8 mouse cellular contexts compared by ENCODE assay signal in genomic region chr3:127161085-127161837, GRCm38 (mm10).
A peak's percentile ranks its signal among the peaks of the same experiment; 100 is the strongest.
DNase-seq lines count a peak whose midpoint lies in the region; ATAC-seq and TF ChIP-seq lines count a peak whose summit lies in the region.

No protein-coding gene starts in this region.

- H3K27ac ChIP-seq in kidney, embryonic 14.5 days (ENCODE audit: low read depth, low read length), result no peak overlapping the region
- H3K27ac ChIP-seq in cortical plate, adult 2 months (ENCODE audit: insufficient read depth, low read length), result peak overlapping the region; percentile 88
- H3K27ac ChIP-seq in hindbrain, embryonic 14.5 days, result peak overlapping the region; percentile 75

- ATAC-seq in kidney, embryonic 14.5 days (ENCODE audit: low FRiP score, low TSS enrichment), result peak; percentile 36; the same call in 1 of the 2 replicates
- no peak for ATAC-seq in hindbrain, embryonic 14.5 days (ENCODE audit: low FRiP score)
- ATAC-seq in erythroid progenitor cell, adult 5-6 weeks (replicated peaks; ENCODE audit: low FRiP score, poor library complexity, severe bottlenecking), result no peak

- H3K9ac ChIP-seq in kidney, embryonic 14.5 days (ENCODE audit: low read depth, low read length), result peak overlapping the region; percentile 31; the same call in 1 of the 2 replicates
- H3K9ac ChIP-seq in hindbrain, embryonic 14.5 days, result peak overlapping the region; percentile 69

- H3K4me1 ChIP-seq in kidney, embryonic 14.5 days (ENCODE audit: control insufficient read depth, insufficient read depth, low read length), result no peaks in the 10 kb centered on the region
- H3K4me1 ChIP-seq in cortical plate, adult 2 months (ENCODE audit: control insufficient read depth, insufficient read depth, low read length), result peaks cover 8% of the 10 kb centered on the region
- H3K4me1 ChIP-seq in hindbrain, embryonic 14.5 days (replicated peaks; ENCODE audit: control insufficient read depth, insufficient read depth, low read length), result peaks cover 18% of the 10 kb centered on the region

- no peak for TF ChIP-seq CTCF in cortical plate, adult 2 months (IDR thresholded peaks at IDR 0.05; ENCODE audit: extremely low read depth, insufficient read depth, low read length)

- TF ChIP-seq POLR2A in cortical plate, adult 2 months (IDR thresholded peaks at IDR 0.05; ENCODE audit: extremely low read depth, insufficient read depth, low read length), result 0 out of 2 replicates have a peak, but pooled peaks have one; percentile 38
- TF ChIP-seq POLR2A in myocyte (IDR thresholded peaks at IDR 0.05; ENCODE audit: insufficient read length, low read depth), result no peak

- peaks cover 19% of the 10 kb centered on the region; the same call in 1 of the 2 replicates for H3K27me3 ChIP-seq in kidney, embryonic 14.5 days (ENCODE audit: control insufficient read depth, insufficient read depth, low read length)
- H3K27me3 ChIP-seq in hindbrain, embryonic 14.5 days (ENCODE audit: control insufficient read depth, insufficient read depth, low read length), result no peaks in the 10 kb centered on the region
- H3K27me3 ChIP-seq in myocyte (ENCODE audit: control insufficient read depth, insufficient read depth, insufficient read length), result no peaks in the 10 kb centered on the region

- peak overlapping the region; percentile 97 for H3K4me2 ChIP-seq in kidney, embryonic 14.5 days (replicated peaks; ENCODE audit: low read depth, low read length)
- peak overlapping the region; percentile 100 for H3K4me2 ChIP-seq in hindbrain, embryonic 14.5 days (replicated peaks)
- H3K4me2 ChIP-seq in myocyte (ENCODE audit: low read depth), result peak overlapping the region; percentile 87

- 4% methylated on average over 23 of the region's 23 CpGs for WGBS in kidney, embryonic 14.5 days
- WGBS in hindbrain, embryonic 14.5 days, result 5% methylated on average over 23 of the region's 23 CpGs

- H3K79me2 ChIP-seq in myocyte (ENCODE audit: control insufficient read depth, insufficient read depth), result no peaks in the 10 kb centered on the region

- no peak for DNase-seq in kidney, postnatal 25 days
- DNase-seq in hindbrain, embryonic 14.5 days (ENCODE audit: low spot score), result no peak
- DNase-seq in right cerebral cortex, postnatal 25 days, result no peak
- DNase-seq in natural killer cell, adult 2 months (ENCODE audit: low spot score in 2 of 2), result no peak

- no peak overlapping the region for H3ac ChIP-seq in myocyte (ENCODE audit: control insufficient read depth, insufficient read length)

- no peaks in the 10 kb centered on the region for H3K36me3 ChIP-seq in kidney, embryonic 14.5 days (ENCODE audit: control insufficient read depth, insufficient read depth, low read length)
- no peaks in the 10 kb centered on the region for H3K36me3 ChIP-seq in hindbrain, embryonic 14.5 days (replicated peaks; ENCODE audit: control insufficient read depth, insufficient read depth)
- H3K36me3 ChIP-seq in myocyte (ENCODE audit: control insufficient read depth, insufficient read depth), result no peaks in the 10 kb centered on the region

- H3K4me3 ChIP-seq in kidney, embryonic 14.5 days (ENCODE audit: low read length), result peak overlapping the region; percentile 55
- H3K4me3 ChIP-seq in cortical plate, adult 2 months (ENCODE audit: insufficient read depth, low read length), result peak overlapping the region; percentile 99
- peak overlapping the region; percentile 59 for H3K4me3 ChIP-seq in hindbrain, embryonic 14.5 days (replicated peaks; ENCODE audit: low read length)
- H3K4me3 ChIP-seq in myocyte, result peak overlapping the region; percentile 11

- no peaks in the 10 kb centered on the region for H3K9me3 ChIP-seq in kidney, embryonic 14.5 days (ENCODE audit: control insufficient read depth, low read length)
- H3K9me3 ChIP-seq in hindbrain, embryonic 14.5 days (ENCODE audit: control insufficient read depth, low read length), result no peaks in the 10 kb centered on the region

TF ChIP-seq in myocyte, 11 proteins besides CTCF, POLR2A, EP300 and RAD21:
- TF ChIP-seq REST (IDR thresholded peaks at IDR 0.05; ENCODE audit: insufficient read depth, insufficient read length) (no peak), TCF3 (IDR thresholded peaks at IDR 0.05; ENCODE audit: insufficient read length, low read depth) (no peak), POLR2AphosphoS2 (IDR thresholded peaks at IDR 0.05; ENCODE audit: insufficient read length, low read depth) (no peak), CEBPB (IDR thresholded peaks at IDR 0.05; ENCODE audit: insufficient read depth, poor library complexity, severe bottlenecking) (no peak), USF1 (IDR thresholded peaks at IDR 0.05; ENCODE audit: low read depth) (no peak), MYOG (IDR thresholded peaks at IDR 0.05; ENCODE audit: control insufficient read depth in 1 of 3, insufficient read depth in 1 of 3, insufficient read length in 2 of 3, low read depth in 2 of 3) (no peak)
TF ChIP-seq in myocyte: peak in this region for 0.

Comparison
In these comparisons a context has a peak if more than half of its experiments do, and no peak if none do; other contexts are left out.
1. H3K4me3 ChIP-seq: peak in every context shown above with its lines; median percentile 99 in cortical plate, adult 2 months; 59 in hindbrain, embryonic 14.5 days; 55 in kidney, embryonic 14.5 days; 11 in myocyte.